Mouse (Mus musculus): ENCODE measurements at regions not wholly inside any gene's neighbourhood (a gene's known extent, or its start where the extent isn't known, plus 50 kb on each side); places are given as distances from the start of the nearest gene placed in this dataset.

GRCm38 (mm10) chr1:62872771-62873170 is 169.7 kb downstream of the Nrp2 start:
- DNase-seq (ENCODE audit: low read depth), result peak; percentile 74

GRCm38 (mm10) chr1:62875631-62876030 is 172.5 kb downstream of the Nrp2 start:
- no peak for DNase-seq (ENCODE audit: low read depth)

GRCm38 (mm10) chr1:62876685-62877084 is 173.6 kb downstream of the Nrp2 start:
- DNase-seq (ENCODE audit: low read depth), result no peak

GRCm38 (mm10) chr1:62880882-62881291 is 177.8 kb downstream of the Nrp2 start:
- DNase-seq (ENCODE audit: low read depth), result no peak

GRCm38 (mm10) chr1:62881477-62881876 is 178.4 kb downstream of the Nrp2 start:
- peak; percentile 91 for DNase-seq (ENCODE audit: low read depth)

GRCm38 (mm10) chr1:62882028-62882427 is 178.9 kb downstream of the Nrp2 start:
- peak; percentile 83 for DNase-seq (ENCODE audit: low read depth)

- DNase-seq (ENCODE audit: low read depth), result no peak
Observed at GRCm38 (mm10) chr1:62884876-62885480, 181.9 kb downstream of the Nrp2 start.

- no peak for DNase-seq (ENCODE audit: low read depth)
Observed at GRCm38 (mm10) chr1:62887585-62888483, 184.7 kb downstream of the Nrp2 start.

- DNase-seq (ENCODE audit: low read depth), result no peak
Observed at GRCm38 (mm10) chr1:62901375-62901774, 198.3 kb downstream of the Nrp2 start.

- no peak for DNase-seq (ENCODE audit: low read depth)
Observed at GRCm38 (mm10) chr1:62901871-62902270, 198.8 kb downstream of the Nrp2 start.

- DNase-seq (ENCODE audit: low read depth), result no peak
Observed at GRCm38 (mm10) chr1:62902931-62903453, 199.9 kb downstream of the Nrp2 start.

GRCm38 (mm10) chr1:62905739-62906138 is 202.7 kb downstream of the Nrp2 start:
- no peak for DNase-seq (ENCODE audit: low read depth)

- DNase-seq (ENCODE audit: low read depth), result no peak
Observed at GRCm38 (mm10) chr1:62907243-62907642, 204.2 kb downstream of the Nrp2 start.
